Mouse (Mus musculus) testis, adult 2 months (tissue): ENCODE data around the gene Cpt1a. TPM values are rescaled to one million over a fixed set of nuclear protein-coding genes. Genes with fewer than 3 reads are reported as not detected.

Experiments
- H3K27ac ChIP-seq: fragments of 200-500 bp; 2 replicates; pipeline ENCODE4 v1.5.1; 2012; ENCODE audit warnings: low read depth, low read length; ENCODE audit not compliant: control insufficient read depth, insufficient read depth
- H3K27me3 ChIP-seq: fragments of 200-500 bp; 2 replicates; pipeline ENCODE4 v1.6.1; 2012; ENCODE audit warnings: mild to moderate bottlenecking, low read length, moderate library complexity; ENCODE audit not compliant: control insufficient read depth, insufficient read depth
- H3K36me3 ChIP-seq: fragments of 200-500 bp; 2 replicates; pipeline ENCODE4 v1.6.1; 2012; ENCODE audit warnings: mild to moderate bottlenecking, low read length; ENCODE audit not compliant: control insufficient read depth, insufficient read depth
- H3K4me1 ChIP-seq: fragments of 200-500 bp; 2 replicates; pipeline ENCODE4 v1.6.1; 2012; ENCODE audit warnings: low read length; ENCODE audit not compliant: control insufficient read depth, insufficient read depth
- H3K4me3 ChIP-seq: fragments of 200-500 bp; 2 replicates; pipeline ENCODE4 v1.5.1; 2012; ENCODE audit warnings: low read depth, mild to moderate bottlenecking, low read length, moderate library complexity, mixed read lengths; ENCODE audit not compliant: control insufficient read depth
- CTCF ChIP-seq: fragments of 200-500 bp; IDR thresholded peaks from 2 replicates; pipeline ENCODE4 v1.5.1; 2012; ENCODE audit warnings: low read depth, mild to moderate bottlenecking, inconsistent platforms, low read length, moderate library complexity; ENCODE audit not compliant: control insufficient read depth, insufficient read depth, insufficient replicate concordance
- POLR2A ChIP-seq: fragments of 200-500 bp; IDR thresholded peaks from 2 replicates; pipeline ENCODE4 v1.6.1; 2012; ENCODE audit warnings: low read depth, mild to moderate bottlenecking, inconsistent platforms, low read length, moderate library complexity; ENCODE audit not compliant: control insufficient read depth
- polyA plus RNA-seq: library from polyadenylated mRNA; depleted of rRNA; stranded (reverse); fragments of >200 nt; gene quantifications from 2 replicates; pipeline ENCODE4 v1.2.3, GENCODE M21; 2012; rRNA removed

Gene Cpt1a
- polyA plus RNA-seq, result 17.6 and 18.9 TPM in 2 replicates

GRCm38 (mm10) chr19:3322261-3322969 lies at the start of gene Cpt1a:
Gene Cpt1a (plus strand): TSS chr19:3322334.
- peak within 1 kb of the TSS; percentile 80 for H3K27ac ChIP-seq
- TF ChIP-seq CTCF (peak; percentile 30; the same call in 1 of the 2 replicates), POLR2A (no peak)
- no peaks in the 10 kb centered on the region for H3K27me3 ChIP-seq
- H3K4me1 ChIP-seq, result peaks cover 36% of the 10 kb centered on the region
- H3K4me3 ChIP-seq, result peak within 1 kb of the TSS; percentile 87
- no peaks in the 10 kb centered on the region for H3K36me3 ChIP-seq

- TF ChIP-seq POLR2A (no peak), CTCF (no peak)
- Histone ChIP-seq H3K4me1 (no peaks in the 10 kb centered on the region), H3K27me3 (no peaks in the 10 kb centered on the region), H3K36me3 (no peaks in the 10 kb centered on the region; the same call in 1 of the 2 replicates), H3K27ac (no peak overlapping the region), H3K4me3 (no peak overlapping the region)
Measured at GRCm38 (mm10) chr19:3273331-3273730, 48.8 kb upstream of the Cpt1a start.

- no peaks in the 10 kb centered on the region; the same call in 1 of the 2 replicates for H3K36me3 ChIP-seq
- H3K4me1 ChIP-seq, result no peaks in the 10 kb centered on the region
Measured at GRCm38 (mm10) chr19:3275744-3276365, 46.3 kb upstream of the Cpt1a start.

GRCm38 (mm10) chr19:3281886-3282285 lies 40.2 kb upstream of the Cpt1a start:
- Histone ChIP-seq H3K27me3 (no peaks in the 10 kb centered on the region), H3K4me3 (peak overlapping the region; percentile 100), H3K4me1 (peaks cover 7% of the 10 kb centered on the region; the same call in 1 of the 2 replicates), H3K27ac (no peak overlapping the region), H3K36me3 (no peaks in the 10 kb centered on the region; the same call in 1 of the 2 replicates)
- TF ChIP-seq POLR2A (no peak), CTCF (no peak)

More at GRCm38 (mm10) chr19:3275744-3276365, 46.3 kb upstream of the Cpt1a start:
- no peak overlapping the region for H3K27ac ChIP-seq
- H3K4me3 ChIP-seq, result no peak overlapping the region
- no peaks in the 10 kb centered on the region for H3K27me3 ChIP-seq
- TF ChIP-seq CTCF (no peak), POLR2A (no peak)

GRCm38 (mm10) chr19:3282572-3283467 lies 39.3 kb upstream of the Cpt1a start, which contains the start of the genes Mrpl21 and Ighmbp2:
Gene Mrpl21 (plus strand): TSS chr19:3282901.
Gene Ighmbp2 (minus strand): TSS chr19:3283017.
- H3K27ac ChIP-seq, result 0 out of 2 replicates have a peak within 1 kb of the TSS, but pooled peaks have one; percentile 63
- no peak for TF ChIP-seq CTCF
- TF ChIP-seq POLR2A, result peak; percentile 88
- H3K27me3 ChIP-seq, result no peaks in the 10 kb centered on the region
- H3K36me3 ChIP-seq, result no peaks in the 10 kb centered on the region; the same call in 1 of the 2 replicates
- peak within 1 kb of the TSS; percentile 100 for H3K4me3 ChIP-seq
- peaks cover 7% of the 10 kb centered on the region; the same call in 1 of the 2 replicates for H3K4me1 ChIP-seq

- TF ChIP-seq POLR2A (no peak), CTCF (no peak)
- Histone ChIP-seq H3K27me3 (no peaks in the 10 kb centered on the region), H3K27ac (no peak overlapping the region), H3K4me1 (no peaks in the 10 kb centered on the region), H3K36me3 (peaks cover 4% of the 10 kb centered on the region), H3K4me3 (no peak overlapping the region)
Measured at GRCm38 (mm10) chr19:3289006-3289405, 33.1 kb upstream of the Cpt1a start.

GRCm38 (mm10) chr19:3292028-3292427 lies 30.1 kb upstream of the Cpt1a start:
- Histone ChIP-seq H3K4me1 (no peaks in the 10 kb centered on the region), H3K27me3 (no peaks in the 10 kb centered on the region), H3K27ac (no peak overlapping the region), H3K4me3 (no peak overlapping the region), H3K36me3 (peaks cover 4% of the 10 kb centered on the region)
- no peak for TF ChIP-seq POLR2A
- TF ChIP-seq CTCF, result peak; percentile 66; the same call in 1 of the 2 replicates
